Mouse (Mus musculus) ES-CJ7 (cell line): Measurements from ENCODE around the gene Tigd3.
A peak's percentile ranks its signal among the peaks of the same experiment; 100 is the strongest.
"Not testable (repeated sequence)": the region's sequence is repeated elsewhere in the genome, so short reads cannot be mapped to it uniquely, and the experiment has no call there.

ENCODE experiments used
- DNase-seq: peaks from one replicate; pipeline ENCODE4 v3.0.0; 2011; ENCODE audit warnings: low read depth, low spot score

The Tigd3 gene

DNA sequence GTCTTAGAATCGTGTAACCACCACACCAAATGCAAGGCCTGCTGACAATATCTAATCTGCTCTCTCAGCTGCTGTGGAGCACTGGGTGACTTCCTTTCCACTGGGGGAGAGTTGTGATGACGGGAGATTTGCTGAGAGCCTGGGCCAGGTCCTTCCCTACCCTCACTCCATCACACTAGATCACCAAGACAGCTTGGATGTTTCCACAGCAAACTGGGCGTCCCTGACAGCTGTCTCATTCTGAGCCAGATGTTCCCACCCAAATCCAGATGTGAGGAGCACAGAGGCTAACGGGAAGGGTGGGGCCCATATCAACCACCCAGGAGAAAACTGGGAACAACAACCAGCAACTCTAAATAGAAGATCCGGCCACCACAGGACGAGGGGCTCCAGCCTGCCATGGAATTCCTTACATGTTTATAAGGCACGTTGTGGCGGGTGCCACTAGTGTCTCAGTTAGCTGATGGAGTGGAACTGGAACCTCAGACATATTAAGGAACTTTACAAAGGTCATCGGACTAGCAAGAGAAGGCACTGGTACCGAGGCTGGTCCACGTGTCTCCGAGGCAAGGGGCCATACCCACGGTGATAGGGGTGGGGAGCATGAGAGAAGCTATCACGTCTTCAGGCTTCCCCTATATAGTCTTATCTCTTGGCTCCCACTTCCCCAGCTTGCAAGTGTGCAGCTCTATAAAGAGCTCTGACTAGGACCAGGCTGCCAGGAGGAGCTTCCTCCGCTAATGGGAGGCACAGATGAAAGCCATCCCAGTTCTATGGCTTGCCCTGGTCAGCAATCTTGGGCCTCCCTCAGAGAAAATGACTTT is 28.4 kb upstream of the Tigd3 start:
- DNase-seq = no peak

DNA sequence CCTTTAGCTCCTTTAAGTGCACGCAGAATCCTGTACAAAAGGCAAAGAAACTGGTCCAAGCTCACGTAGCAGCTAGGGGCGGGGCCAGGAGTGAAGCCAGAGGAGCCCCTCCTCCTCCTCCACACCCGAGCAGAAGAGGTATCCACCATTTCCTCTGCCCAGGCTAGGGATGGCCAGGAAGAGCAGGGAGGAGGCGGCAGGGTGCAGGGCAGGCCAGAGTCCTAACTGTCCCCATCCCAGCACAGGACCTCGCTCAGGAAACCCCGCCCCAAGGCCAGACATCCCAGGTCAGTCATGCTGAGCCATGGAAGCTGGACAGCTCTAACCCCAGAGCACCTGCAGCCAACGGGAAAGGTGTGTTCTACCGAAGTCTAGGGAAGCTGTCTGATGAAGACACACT is 27.8 kb upstream of the Tigd3 start:
- DNase-seq = peak; percentile 54

DNA sequence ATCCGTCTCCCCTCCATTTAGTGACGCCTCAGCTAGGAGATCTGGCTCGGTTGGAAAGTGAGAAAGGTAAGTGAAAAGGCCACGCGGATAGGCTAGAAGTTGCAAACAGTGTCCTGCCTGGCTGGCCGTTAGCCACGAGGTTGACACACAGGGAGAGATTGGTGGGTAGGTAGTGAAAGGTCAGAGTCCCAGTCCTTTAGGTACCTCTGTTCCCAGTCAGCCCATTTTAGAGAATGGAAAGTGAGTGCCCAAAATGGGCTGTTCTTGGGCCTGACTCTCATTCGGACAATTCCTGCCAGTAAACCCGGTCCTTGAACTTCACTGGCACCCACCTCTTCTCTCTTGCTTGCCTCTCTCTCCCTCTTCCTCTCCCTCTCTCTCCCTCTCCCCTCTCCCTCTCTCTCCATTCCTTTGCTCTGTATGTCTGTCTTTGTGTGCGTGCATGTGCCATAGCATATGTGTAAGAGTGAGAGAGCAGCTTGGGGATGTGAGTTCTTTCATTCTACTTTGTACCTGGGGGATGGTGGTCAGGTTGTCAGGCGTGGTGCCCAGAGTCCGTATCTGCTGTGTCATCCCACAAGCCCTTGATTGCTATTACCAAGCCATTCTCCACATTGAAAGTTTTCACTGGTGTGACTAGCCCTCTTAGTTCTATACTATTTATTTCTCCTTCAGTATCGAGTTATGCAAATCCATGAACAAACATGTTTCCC is 19.2 kb upstream of the Tigd3 start, which contains the start of gene Dpf2:
TSS of gene Dpf2 (minus strand) at position 4 of the 713 bp plus-strand sequence.
- DNase-seq = no peak

DNA sequence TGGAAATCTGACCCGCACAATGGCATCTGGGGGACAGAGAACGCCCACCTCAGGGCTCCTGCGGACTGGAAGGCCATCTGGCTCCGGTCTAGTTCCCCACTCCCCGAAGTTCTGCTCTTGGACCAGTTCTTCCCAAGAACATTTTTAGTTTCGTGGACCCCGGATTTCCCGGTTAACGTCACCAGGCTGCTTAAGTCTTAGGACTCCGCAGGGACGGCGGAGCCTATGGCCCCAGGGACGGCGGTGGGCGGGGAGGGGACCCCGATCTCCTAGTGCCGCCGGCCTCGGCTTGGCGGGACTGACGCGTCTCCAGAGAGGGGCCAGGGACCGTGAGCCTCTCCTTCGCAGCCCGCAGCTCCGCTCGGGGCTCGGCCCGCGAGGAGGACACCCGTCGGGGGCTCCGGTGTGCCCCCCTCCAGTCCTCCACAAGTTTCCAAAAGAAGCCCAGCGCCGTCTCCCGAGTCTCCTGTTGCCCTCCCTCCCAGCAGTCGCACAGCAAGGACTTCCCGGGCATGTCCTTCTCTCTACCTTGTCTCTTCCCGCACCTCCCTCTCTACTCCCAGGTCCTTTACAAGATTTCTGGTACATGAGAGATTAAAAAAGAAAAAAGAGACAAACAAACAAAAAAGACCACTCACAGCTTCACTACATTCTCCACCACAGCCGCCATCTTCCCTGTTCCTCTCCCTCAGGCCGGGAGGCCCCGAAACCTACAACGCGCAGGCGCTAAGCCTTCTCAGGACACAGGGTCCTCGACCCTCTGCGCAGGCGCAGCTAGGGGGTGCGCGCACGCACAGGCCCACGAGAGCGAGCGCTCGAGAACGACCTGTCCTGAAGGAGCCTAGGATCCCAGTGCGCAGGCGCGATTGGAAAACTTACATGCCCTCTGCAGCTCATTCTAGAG is 18.4 kb upstream of the Tigd3 start:
- DNase-seq = peak; percentile 100

DNA sequence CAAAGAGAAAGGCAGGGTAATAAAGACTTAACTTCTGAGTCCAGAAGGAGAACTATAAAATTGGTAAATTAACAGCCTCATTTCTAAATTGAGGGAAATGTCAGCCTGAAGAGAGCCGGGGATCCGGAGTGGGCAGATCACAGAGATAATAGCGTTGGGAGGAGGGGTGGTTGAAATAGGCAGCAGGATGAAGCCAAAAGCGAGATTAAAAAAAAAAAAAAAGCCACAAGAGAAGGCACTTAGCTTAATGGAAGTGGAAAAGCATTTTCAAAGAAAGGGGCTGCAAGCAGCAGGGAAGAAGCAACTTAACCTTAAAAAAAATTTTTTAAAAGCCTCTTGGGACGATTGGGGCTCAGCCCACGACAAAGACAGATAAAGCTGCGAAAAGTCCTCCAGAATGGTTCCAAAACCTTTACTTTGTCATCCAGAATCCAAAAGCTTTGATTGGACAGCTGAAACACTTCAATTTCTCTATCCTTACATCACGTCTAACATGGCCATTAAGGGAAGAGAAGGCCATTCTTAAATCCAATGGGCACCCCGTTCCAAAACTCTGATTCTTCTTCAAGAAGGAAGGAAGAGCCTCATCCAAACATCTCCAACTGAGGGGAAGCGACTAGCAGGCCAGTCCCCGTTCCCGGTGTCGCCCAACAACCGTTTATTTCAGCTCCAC is 17.6 kb upstream of the Tigd3 start:
- DNase-seq = no peak

DNA sequence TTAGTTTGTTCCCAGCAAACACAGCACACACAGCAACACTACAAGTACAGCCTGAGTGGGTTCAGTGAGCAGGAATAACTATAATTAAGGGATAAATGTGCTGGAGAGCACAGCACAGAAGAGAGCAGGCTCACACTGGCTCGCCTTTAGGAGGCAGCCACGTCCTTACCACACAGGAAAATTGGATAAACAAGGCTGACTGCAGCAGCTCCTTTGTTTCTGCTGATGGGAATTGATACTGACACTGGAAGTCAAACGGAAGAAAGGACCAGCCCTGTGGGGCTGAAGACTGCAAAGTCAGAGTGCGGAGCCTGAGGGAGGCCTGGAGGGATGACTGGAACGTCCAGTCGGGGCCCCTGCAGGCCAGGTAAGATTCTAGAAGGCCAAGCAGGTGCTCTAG is 16.3 kb upstream of the Tigd3 start:
- DNase-seq = no peak

DNA sequence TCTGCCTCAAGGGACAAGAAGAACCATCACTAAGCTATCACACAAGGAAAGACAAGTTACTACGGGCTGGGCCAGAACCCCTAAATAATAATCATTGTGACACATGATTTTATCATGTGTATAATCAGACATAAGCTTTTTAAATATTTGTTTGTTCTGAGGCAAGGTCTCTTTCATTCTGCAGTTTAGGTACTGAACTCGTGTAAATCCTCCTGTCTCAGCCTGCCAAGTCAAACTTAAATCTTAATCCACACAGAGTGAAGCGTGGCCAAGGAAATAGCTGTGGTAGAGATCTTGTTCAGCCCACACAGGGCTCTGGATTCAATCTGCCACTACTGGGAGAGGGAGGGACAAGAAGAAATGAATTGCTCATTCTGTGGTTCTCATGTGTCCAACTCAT is 13.3 kb upstream of the Tigd3 start:
- DNase-seq = no peak

DNA sequence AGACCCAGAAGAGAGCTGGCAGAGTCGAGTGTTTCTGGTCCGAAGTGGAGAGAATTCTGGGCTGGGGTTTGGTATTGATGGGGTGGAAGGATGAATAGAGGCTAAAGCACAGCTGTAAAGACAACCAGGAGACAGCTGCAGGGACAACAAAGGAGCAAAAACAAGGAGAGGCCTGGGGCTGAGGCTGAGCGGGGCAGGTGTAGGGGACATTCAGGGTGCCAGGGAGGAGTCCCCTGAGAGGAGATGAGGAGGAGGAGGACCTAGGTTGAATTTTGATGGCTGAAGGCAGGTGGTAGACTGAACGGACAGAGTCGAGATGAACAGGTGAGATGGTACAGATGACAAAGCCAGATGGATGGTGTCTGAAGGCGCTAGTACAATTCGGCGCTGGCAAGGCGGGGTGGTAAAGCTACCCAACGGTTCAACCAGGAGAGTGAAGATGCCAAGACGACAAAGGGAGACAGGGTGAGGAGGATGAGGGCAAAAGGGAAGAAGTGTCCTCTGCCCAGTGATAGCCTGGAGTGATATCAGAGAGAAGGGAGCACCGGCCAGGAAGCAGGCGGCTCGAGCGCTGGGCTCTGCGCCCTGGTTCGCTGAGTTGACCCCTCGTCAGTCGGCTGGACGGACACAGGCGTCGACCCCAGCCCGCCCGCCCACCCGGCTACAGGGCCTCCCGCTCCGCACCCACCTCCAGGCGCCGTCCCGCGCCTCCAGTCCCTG is 507 bp downstream of the Tigd3 start:
- no peak for DNase-seq

DNA sequence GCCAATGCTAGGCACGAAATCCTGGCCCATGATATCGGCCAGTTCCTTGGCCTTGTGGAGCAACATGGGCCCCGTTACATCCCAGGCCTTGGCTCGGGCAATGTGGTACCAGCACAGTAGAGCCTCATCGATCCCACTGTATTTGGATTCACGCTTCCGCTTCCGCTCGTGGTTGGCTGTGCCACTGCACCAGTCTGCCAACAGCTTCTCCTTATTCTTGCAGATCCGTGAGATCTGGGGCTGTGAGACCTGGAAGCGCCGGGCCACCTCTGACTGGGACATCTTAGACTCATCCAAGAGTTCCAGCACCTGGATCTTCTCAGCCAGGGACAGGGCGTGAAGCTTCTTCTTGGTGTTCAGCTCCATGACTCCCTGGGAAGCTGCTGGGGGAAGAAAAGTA is 1.2 kb downstream of the Tigd3 start:
- DNase-seq = no peak

DNA sequence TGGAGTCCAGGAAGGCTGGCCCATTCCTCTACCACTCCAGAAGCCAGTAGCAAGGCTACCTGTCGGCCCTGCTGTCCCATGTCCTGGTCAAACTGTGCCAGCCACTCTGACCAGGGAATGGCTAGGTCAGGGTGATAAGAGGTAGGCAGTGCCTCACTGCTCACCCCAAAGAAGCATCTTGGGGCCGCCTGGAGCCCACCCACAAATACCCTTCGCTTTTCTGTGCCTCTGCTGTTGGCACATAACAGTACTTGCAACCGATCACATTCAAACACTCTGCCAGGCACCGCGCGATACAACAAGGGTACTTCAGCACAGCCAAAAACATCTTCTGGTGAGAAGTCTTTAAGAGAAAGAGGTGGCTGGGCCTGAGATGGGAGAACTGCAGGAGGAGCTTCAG is 1.7 kb downstream of the Tigd3 start:
- DNase-seq = no peak

DNA sequence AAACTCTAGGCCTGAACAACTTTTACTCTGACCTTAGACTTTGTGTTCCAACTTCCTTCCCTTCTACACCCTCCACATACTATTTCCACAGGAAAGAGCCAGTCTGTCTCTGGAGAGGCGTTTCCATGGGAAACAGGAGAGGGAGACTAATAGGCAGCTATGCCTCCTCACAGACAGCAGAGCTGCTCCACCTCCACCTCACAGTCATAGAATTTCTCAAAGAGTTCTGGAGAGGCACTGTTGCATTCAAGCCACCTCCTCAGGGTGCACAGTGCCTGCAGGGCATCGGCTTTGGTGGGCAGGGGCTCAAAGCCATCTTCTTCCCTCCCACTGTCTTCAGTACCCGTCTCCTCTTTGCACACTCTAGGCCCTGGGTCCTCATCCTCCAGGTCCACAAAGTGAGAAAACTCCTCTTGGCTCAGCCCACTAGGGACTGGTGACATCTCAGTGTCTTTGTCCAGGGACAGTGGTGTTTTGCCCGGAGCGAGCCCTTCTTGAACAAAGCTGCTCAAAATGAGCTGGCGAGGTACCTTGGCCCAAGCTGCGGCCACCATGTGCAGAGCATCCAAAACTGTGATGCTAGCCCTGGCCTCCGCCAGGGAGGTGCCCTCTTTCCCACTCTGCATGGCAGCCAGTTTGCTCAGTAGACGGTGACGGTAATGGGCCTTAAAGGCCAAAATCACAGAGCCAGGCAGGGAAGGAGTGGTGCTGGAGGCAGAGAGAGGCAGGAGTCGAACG is 2.3 kb downstream of the Tigd3 start:
- no peak for DNase-seq

DNA sequence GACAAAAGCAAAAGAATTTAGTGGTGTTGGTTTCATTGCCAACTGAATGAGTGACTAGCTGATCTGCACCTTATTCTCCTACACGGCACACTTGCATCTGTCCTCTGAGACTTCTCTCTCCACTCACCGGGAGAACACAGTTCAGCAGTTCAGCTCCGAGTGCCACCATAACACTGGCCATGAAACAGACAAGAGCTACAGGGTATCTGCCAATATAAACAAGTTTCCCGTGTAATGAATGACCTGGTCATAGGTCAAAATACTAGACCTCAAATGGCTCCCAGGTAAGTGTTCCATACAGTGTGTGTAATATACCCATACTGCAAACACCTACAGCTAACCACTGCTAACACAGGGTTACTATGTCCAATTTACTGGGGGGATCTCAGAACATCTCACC is 4.7 kb downstream of the Tigd3 start:
- DNase-seq = no peak

DNA sequence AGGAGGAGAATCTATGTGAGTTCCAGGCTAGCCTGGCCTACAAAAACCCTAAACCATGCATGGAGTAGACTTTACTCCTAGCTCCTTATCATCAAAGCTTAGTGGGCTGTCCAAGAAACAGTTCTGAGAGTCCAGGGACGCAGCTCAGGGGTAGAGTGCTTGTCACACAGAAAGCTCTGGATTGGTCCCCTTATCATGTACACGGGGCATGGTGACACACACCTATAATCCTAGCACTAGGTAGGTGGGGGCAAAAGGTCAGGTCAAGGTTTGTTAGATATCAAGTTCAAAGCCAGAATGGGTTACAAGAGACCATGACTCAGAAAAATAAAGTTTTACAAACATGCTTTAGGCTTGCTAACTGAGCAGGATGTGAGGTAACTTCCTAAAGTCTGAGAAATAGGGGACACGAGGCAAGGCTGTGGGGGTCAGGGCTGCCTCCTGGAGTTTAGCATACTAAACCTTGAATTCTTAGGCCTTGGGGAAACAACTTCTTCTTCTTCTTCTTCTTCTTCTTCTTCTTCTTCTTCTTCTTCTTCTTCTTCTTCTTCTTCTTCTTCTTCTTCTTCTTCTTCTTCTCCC is 6.6 kb downstream of the Tigd3 start:
- DNase-seq = no peak

DNA sequence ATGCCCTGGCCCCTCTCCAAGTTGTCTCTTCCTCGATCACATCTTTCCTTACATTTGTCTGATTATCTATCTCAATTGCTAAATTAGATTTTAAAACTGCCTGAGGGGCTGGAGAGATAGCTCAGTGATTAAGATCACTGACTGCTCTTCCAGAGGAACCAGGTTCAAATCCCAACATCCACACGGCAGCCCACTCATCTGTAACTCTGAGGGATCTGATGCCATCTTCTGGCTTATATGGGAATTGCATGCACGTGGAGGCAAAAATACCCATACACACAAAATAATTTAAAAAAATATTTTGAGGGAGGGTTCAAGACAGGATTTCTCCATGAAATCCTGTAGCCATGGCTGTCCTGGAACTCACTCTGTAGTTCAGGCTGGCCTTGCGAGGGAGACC is 8.1 kb downstream of the Tigd3 start:
- DNase-seq = peak; percentile 46

DNA sequence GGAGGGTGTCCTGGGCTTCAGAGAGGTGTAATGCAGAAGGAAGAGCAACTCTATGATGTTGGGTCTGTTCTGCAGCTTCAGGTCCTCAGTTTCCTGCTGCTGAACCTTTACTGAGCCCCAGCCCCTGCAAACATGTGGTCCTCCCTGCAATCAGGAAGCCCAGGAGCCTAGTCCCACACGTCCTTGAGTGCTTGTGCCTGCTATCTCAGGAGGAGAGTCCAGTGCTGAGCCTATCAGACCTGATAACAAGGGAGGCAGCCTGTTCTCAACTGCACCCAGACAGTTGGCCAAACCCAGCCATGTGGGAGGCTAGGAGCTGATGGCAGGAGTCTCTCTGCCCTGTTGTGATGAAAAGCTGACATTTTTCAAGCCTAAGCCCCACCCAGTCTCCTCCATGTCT is 10.0 kb downstream of the Tigd3 start:
- DNase-seq = no peak

DNA sequence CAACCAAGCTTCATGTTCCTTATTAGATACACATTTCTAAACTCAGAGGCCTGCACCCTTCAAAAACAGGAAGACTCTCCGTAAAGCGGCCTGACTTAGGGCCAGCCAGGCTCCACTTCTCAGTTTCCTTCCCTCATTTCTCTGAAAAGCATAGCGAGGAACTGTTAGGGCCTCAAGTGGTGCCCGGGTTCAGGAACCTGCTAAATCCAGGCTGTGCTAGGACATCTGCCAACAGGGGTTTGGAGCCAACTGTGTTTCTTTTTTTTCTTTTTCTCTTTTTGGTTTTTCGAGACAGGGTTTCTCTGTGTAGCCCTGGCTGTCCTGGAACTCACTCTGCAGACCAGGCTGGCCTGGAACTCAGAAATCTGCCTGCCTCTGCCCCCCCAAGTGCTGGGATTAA is 11.9 kb downstream of the Tigd3 start:
- not testable (repeated sequence) for DNase-seq

DNA sequence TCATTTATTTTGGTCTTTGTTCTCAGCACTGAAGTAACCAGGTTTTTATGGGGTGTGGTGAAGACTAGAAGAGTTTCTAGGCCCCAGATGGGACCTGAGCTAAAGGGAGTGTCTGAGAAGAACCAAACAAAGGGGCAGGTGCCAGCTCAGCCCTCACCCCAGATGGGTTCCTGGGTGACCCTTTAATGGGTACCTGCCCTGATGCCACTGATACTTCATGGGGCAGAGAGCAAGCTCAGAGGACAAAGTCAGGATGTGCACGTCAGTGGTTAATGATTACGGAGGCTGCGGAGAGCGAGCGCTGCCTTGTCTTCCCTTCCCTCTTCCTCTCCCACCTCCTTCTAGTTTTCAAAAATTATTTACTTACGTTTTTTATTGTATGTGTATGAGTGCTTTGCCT is 12.8 kb downstream of the Tigd3 start:
- DNase-seq = no peak

DNA sequence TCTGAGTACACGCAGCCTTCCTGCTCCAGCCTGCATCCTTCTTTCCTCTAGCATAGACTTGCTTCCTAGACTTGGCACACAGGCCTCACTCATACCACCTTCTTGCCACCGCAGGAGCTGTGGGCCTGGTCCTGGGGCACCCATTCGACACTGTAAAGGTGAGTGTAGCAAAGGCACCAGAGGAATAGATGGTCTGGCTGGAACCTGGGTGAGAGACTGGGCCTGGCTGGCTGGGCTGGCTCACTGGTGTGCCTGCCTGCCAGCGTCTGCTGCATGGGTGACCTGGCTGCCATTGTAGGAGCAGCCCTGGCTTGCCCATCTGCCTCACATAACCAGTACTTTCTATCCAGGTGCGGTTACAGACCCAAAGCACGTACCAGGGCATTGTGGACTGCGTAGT is 14.2 kb downstream of the Tigd3 start:
- DNase-seq = no peak

DNA sequence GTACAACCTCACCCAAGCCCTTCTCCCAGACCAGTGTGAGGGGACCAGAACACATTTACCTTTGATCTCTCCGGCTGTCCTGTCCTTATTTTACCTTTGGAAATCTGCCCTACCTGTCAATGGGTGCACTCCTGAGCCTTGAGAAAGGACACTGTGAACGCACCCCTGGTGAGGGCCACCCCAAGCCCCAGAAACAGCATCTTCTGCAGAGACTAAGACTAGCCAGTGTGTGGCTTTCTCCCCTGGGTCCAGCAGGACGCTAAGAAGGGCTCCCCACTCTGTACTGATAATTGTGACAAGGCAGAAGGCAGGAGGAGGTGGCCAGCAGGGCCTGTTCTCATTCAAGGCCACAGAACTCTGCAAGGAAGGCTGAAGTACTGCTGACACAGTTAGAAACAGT is 15.0 kb downstream of the Tigd3 start:
- no peak for DNase-seq

DNA sequence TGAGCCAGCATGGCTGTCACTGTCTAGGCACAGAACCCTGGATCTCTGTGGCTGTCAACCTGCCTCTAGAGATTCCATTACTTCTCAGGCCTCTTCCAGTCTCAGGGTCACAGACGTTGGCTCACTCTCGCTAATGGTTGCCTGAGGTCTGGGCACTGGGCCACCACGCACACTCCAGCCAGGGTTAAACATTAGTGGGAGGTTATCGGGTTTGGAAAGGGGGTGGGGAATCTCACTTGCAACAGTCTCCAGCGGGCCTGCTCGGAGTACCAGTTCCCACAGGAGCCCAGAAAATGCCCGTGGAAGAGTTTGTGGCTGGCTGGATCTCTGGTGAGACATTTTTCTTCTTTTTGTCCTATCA is 15.6 kb downstream of the Tigd3 start:
- DNase-seq = no peak
